Mouse (Mus musculus) testis, adult 2 months (tissue): ENCODE results near the gene Pym1.

Experiments
- CTCF ChIP-seq: fragments of 200-500 bp; IDR thresholded peaks from 2 replicates; pipeline ENCODE4 v1.5.1; 2012; ENCODE audit warnings: low read depth, mild to moderate bottlenecking, inconsistent platforms, low read length, moderate library complexity; ENCODE audit not compliant: control insufficient read depth, insufficient read depth, insufficient replicate concordance
- POLR2A ChIP-seq: fragments of 200-500 bp; IDR thresholded peaks from 2 replicates; pipeline ENCODE4 v1.6.1; 2012; ENCODE audit warnings: low read depth, mild to moderate bottlenecking, inconsistent platforms, low read length, moderate library complexity; ENCODE audit not compliant: control insufficient read depth

- TF ChIP-seq POLR2A (no peak), CTCF (no peak)
These were observed 47.9 kb downstream of the Pym1 start for GRCm38 (mm10) chr10:128795581-128795980.
